Mouse (Mus musculus): ENCODE measurements at regions not wholly inside any gene's neighbourhood (a gene's known extent, or its start where the extent isn't known, plus 50 kb on each side); places are given as distances from the start of the nearest gene placed in this dataset.

DNA sequence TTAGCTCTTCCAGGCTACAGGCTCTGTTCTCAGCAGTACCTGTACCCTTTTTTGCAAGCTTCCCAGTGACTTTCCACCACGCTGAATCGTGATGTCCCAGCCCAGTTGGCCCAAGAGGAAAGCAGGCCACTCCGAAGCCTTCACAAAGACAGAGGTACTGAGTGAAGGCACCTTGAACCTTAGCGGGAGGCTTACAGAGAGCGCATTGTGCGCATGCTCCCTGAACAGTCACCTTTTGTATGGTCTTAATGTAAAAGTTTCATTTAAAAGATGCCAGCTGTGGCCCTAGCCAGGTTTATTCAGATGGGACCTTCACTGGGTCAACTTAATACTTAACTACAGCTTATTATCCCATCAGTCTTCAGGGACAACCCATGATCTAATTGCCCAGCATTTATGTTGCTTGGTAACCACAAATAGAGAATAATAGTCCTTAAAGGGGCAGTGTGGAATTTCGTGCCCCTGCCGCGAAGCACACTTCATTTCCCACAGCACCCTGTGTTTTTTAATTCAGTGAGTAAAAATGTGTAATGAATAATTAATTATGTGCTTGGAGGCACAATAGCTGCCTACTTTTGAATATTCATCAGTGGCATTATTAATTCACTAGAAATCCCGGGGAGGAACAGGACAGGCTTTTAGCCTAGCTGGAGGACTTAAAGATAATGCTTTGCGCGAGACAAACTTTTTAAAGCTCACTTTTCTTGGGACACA, 111.3 kb upstream of the Vrk1 start:
- in situ Hi-C loops (cut with MboI; ENCODE audit: low pct_unique_long_range_greater_than_20kb) = no loop called here
- no peaks in the 10 kb centered on the region for H3K27me3 ChIP-seq
- ChIA-PET POLR2A (no interaction called here), CTCF (no interaction called here)
- ATAC-seq (no peak), DNase-seq (ENCODE audit: low read depth, low spot score) (no peak)
- no peak for TF ChIP-seq CTCF (IDR thresholded peaks at IDR 0.05)

DNA sequence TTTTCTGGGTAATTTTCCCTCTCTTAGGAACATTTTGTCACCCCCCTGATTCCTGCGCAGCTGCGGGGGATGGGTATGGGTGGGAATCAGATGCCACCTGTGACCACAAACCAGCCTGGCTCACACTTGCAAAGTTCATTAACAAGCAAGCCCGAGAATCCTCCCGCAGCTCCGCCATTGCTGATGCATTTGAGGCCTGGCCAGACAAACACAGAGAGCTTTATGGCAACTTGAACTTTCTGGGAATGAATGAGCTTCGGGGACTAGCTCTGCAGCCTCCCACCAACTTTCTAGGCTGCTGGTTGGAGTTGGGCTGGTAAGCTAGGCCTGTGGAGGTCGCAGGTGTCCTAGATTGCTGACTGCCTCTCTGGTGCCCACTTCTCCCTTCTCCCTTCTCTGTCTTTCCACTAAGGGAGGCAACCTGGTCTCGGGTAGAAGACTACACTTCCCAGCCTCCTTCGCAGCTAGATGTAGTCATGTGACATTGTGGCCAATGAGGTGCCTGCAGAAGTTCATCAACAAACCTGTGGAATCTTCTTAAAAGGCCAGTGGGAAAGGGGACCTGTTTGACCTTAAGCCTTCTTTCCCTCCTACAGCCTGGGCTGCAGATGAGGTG, 110.6 kb upstream of the Vrk1 start:
- in situ Hi-C loops (cut with MboI; ENCODE audit: low pct_unique_long_range_greater_than_20kb) = no loop called here
- no peak for TF ChIP-seq CTCF (IDR thresholded peaks at IDR 0.05)
- POLR2A ChIA-PET = no interaction called here
- H3K27me3 ChIP-seq = no peaks in the 10 kb centered on the region
- DNase-seq (ENCODE audit: low read depth, low spot score) = no peak
- no peak for ATAC-seq
- CTCF ChIA-PET = no interaction called here

DNA sequence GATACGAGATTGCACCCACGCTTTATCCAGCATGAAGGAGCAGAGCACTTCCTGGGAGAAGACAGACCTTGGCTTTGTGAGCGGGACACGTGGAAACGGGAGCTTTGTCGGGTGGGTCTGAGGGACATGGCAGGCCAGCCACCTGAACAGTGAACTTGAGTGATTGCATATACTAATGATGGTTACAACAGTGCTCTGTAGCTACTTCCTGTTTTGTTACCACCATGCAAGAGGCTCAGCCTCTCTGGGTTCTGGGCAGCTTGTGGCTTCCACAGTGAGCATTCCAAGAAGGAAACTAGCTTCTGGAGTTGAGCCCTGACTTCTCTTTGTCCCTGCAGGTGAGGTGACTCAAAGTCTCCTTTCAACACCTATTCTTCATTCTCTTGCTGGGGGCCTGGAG, 109.5 kb upstream of the Vrk1 start:
- no peaks in the 10 kb centered on the region for H3K27me3 ChIP-seq
- POLR2A ChIA-PET = no interaction called here
- no peak for TF ChIP-seq CTCF (IDR thresholded peaks at IDR 0.05)
- DNase-seq (ENCODE audit: low read depth, low spot score) = no peak
- CTCF ChIA-PET = no interaction called here
- in situ Hi-C loops (cut with MboI; ENCODE audit: low pct_unique_long_range_greater_than_20kb) = no loop called here
- no peak for ATAC-seq

DNA sequence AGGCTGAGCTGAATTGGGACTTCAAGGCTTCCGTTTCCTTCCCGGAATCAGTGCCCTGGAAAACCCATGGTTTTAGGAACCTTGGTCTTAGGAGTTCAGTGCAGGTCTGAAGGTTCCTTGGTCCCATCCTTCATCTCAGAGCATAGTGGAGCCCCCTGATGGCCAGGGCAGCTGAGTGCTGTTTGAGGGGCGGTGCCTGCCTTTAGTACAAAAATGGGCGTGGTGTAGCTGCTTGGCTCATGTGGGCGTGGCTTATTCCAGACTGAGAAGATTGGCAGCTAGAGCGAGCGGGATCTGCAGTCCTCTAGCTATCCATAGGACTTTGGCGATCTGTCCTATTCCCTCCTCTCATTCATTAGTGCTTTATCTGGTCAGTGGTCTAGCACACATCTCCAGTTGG, 107.0 kb upstream of the Vrk1 start:
- in situ Hi-C loops (cut with MboI; ENCODE audit: low pct_unique_long_range_greater_than_20kb) = no loop called here
- ATAC-seq = no peak
- TF ChIP-seq CTCF (IDR thresholded peaks at IDR 0.05) = no peak
- DNase-seq (ENCODE audit: low read depth, low spot score) = no peak
- H3K27me3 ChIP-seq = peaks cover 4% of the 10 kb centered on the region
- ChIA-PET POLR2A (interaction anchor here (0.5 kb wide), 1 partner anchor 36 kb away, joined by 4 read pairs; no protein-coding TSS in a partner anchor), CTCF (no interaction called here)

DNA sequence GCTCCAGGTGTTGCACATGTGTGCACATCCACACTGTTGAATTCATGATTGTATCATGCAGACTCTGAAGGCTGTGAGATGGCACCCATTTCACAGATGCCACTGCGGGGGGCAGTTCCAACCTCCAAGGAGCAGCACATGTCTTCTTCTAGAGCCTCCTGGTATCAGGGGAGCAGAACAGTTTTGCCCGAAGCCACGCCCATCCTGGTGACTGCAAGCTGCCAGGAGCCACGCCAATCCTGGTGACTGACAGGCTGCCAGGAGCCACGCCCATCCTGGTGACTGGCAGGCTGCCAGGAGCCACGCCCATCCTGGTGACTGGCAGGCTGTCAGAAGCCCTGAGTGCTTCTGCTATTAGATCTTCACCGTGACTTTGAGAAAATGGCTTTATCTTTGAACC, 103.4 kb upstream of the Vrk1 start:
- CTCF ChIA-PET = no interaction called here
- in situ Hi-C loops (cut with MboI; ENCODE audit: low pct_unique_long_range_greater_than_20kb) = no loop called here
- no peak for TF ChIP-seq CTCF (IDR thresholded peaks at IDR 0.05)
- POLR2A ChIA-PET = interaction anchor here (0.6 kb wide), 1 partner anchor 1593 kb away, joined by 3 read pairs; no protein-coding TSS in a partner anchor
- no peak for DNase-seq (ENCODE audit: low read depth, low spot score)
- no peak for ATAC-seq
- peaks cover 4% of the 10 kb centered on the region for H3K27me3 ChIP-seq

DNA sequence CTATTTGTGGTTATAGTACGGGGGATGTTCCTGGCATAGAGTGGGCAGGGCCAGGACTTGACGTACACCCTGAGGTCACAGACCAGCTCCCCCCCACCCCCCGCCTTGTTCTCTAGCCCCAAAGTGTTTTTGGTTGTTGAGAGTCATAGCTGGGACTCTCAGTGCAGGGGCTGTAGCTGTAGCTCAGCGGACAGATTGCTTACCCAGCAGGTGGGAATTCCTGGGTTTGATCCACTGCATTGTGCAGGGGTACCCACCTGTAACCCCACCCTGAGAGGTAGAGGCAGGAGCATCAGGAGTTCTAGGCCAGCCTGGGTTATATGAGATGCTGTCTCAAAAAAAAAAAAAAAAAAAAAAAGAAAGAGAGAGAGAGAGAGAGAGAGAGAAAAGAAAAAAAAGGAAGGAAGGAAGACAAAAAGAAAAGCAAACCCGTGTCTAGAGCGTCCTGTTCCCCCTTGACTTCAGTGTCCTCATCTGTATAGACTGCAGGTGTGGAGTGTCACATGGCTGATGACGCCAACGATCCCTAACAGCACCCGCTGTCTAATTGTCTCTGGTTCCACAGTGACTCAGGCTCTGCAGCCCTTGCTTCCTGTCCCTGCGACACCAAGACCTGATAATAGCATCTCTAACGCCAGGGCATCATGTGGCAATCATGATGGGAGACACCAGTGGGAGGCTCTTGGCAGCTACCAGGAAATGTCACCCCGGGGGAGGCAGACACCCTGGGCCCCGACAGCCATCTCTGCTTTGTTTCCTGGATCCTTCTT, 102.0 kb upstream of the Vrk1 start:
- POLR2A ChIA-PET = no interaction called here
- in situ Hi-C loops (cut with MboI; ENCODE audit: low pct_unique_long_range_greater_than_20kb) = no loop called here
- CTCF ChIA-PET = no interaction called here
- no peak for TF ChIP-seq CTCF (IDR thresholded peaks at IDR 0.05)
- ATAC-seq (no peak), DNase-seq (ENCODE audit: low read depth, low spot score) (no peak)
- peaks cover 4% of the 10 kb centered on the region for H3K27me3 ChIP-seq

DNA sequence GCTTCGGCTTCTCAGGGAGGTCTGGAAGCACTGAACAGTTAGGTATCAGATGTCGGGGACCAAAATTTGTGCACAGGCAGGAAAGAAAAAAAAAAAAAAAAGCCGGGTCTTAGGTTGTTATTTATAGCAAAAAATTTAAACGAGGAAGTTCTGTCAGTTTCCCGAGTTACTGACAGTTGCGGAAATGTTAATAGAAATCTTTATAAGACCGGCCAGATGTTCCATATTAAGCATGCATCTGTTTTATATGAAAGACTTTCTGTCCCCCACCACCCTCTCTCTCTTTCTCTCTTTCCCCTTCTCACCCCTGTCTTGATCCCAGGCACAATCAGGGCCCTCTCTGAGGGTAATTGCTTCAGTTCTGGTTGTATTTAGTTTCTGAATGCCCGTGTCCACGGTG, 98.5 kb upstream of the Vrk1 start:
- no peak for ATAC-seq
- ChIA-PET POLR2A (no interaction called here), CTCF (no interaction called here)
- DNase-seq (ENCODE audit: low read depth, low spot score) = no peak
- H3K27me3 ChIP-seq = peaks cover 4% of the 10 kb centered on the region
- TF ChIP-seq CTCF (IDR thresholded peaks at IDR 0.05) = no peak
- in situ Hi-C loops (cut with MboI; ENCODE audit: low pct_unique_long_range_greater_than_20kb) = no loop called here

DNA sequence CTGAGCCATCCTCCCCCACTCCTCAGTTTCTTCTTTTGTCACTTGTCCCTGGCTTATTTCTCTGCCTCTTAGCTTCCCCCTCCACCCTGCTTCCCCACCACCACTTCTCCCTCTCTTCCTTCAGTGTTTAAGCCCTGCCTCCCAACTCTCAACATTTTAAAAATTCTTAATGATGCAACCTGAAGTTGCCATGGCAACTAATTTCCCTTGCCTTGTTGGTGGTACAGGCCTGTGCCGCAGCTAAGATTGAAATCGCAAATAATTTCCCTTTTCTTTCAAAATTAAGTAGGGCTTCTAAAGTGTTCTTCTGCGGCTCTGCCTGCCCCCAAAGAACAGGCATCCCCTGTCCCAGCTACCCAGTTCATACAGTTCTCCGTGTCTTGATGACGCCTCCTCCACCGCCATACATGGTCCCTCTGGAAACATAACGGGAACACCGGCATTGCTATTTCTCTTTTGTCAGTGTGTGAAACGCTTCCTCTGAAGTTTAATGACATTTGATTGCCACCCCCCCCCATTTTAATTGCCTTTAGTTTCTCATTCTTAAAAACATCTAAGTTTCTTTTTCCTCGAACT, 92.6 kb upstream of the Vrk1 start:
- POLR2A ChIA-PET = no interaction called here
- TF ChIP-seq CTCF (IDR thresholded peaks at IDR 0.05) = no peak
- ATAC-seq (no peak), DNase-seq (ENCODE audit: low read depth, low spot score) (no peak)
- in situ Hi-C loops (cut with MboI; ENCODE audit: low pct_unique_long_range_greater_than_20kb) = no loop called here
- no peaks in the 10 kb centered on the region for H3K27me3 ChIP-seq
- CTCF ChIA-PET = no interaction called here

DNA sequence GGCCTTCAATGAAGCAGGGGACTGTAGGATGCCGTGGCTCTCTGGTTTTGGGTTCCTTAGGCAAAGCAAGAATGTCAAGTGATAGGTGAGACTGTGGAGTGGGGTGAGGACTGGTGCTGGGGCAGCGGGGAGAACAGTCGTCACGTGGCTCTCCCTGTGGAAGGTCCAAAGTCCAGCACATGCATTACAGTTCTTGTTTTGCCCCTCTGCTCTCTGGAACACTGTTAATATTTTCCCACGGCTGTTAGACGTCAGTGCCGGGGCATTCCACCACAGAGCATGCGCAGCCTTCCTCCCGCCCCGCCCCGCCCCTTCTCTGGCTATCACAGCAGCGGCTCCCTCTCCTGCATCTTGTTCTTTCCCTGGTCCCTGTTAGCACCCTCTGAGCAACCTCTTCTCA, 91.3 kb upstream of the Vrk1 start:
- no peak for DNase-seq (ENCODE audit: low read depth, low spot score)
- ChIA-PET CTCF (no interaction called here), POLR2A (no interaction called here)
- TF ChIP-seq CTCF (IDR thresholded peaks at IDR 0.05) = no peak
- in situ Hi-C loops (cut with MboI; ENCODE audit: low pct_unique_long_range_greater_than_20kb) = no loop called here
- H3K27me3 ChIP-seq = no peaks in the 10 kb centered on the region
- ATAC-seq = no peak

DNA sequence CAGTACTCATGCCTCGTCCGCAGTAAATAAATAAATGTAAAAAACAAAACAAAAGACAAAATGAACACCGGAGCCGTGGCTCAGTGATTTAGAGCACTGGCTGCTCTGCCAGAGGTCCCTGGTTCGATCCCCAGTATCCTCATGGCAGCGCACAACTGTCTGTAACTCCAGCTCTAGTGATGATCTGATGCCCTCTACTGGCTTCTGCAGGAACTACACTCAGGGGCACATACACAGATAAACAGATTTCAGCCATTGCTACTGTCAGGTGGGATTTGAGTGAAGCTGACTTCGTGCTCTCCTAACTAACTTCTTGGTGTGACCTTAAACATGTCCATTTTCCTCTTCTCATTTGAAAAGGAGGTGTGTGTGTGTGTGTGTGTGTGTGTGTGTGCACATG, 82.8 kb upstream of the Vrk1 start:
- TF ChIP-seq CTCF (IDR thresholded peaks at IDR 0.05) = no peak
- H3K27me3 ChIP-seq = peaks cover 6% of the 10 kb centered on the region
- ChIA-PET POLR2A (no interaction called here), CTCF (no interaction called here)
- DNase-seq (ENCODE audit: low read depth, low spot score) (no peak), ATAC-seq (no peak)
- in situ Hi-C loops (cut with MboI; ENCODE audit: low pct_unique_long_range_greater_than_20kb) = no loop called here

DNA sequence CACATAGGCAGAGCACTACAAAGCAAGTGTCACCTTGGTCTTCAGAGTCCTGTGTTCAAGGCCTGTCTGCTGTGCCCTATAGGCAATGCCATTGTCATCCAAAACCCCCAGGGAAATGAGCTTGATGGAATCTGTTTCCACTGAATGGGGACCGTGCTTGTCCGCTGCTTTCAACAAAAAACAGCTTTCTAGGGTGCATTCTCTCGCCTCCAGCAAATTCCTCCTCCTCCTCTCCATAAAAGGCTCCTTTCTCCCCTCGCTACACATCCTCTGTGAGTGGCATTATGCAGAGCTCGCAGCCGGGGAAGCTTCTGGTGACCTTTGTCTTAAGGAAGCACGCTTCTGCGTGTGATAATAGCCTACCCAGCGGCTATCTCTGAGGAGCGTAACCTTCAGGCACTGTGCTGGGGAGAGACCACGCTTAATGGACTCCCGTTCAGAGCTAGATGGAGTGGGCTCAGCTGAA, 80.5 kb upstream of the Vrk1 start:
- in situ Hi-C loops (cut with MboI; ENCODE audit: low pct_unique_long_range_greater_than_20kb) = no loop called here
- TF ChIP-seq CTCF (IDR thresholded peaks at IDR 0.05) = no peak

More for the DNA sequence above, 80.5 kb upstream of the Vrk1 start:
- ChIA-PET POLR2A (no interaction called here), CTCF (no interaction called here)
- peaks cover 8% of the 10 kb centered on the region for H3K27me3 ChIP-seq
- DNase-seq (ENCODE audit: low read depth, low spot score) = no peak
- no peak for ATAC-seq

All from Patski (cell line).